Mouse (Mus musculus): ENCODE measurements around the gene Dscaml1.

GRCm38 (mm10) chr9:45587704-45588103 is 161.3 kb downstream of the Dscaml1 start:
- TF ChIP-seq CTCF (IDR thresholded peaks at IDR 0.05; ENCODE audit: extremely low read depth, insufficient read depth, insufficient read length, insufficient replicate concordance) (no peak), POLR2A (IDR thresholded peaks at IDR 0.05; ENCODE audit: low read depth, low read length) (no peak)
